Mouse (Mus musculus): ENCODE measurements around the gene Rab6b. TPM values are rescaled to one million over a fixed set of nuclear protein-coding genes. Genes with fewer than 3 reads are reported as not detected.

Rab6b gene
- polyA plus RNA-seq, 1 experiment from 2014 or later = 1.7 TPM

Other genes with a start within 250 kb of the Rab6b start
- 4.4 and 5.3 TPM in 2 replicates for gene Slco2a1, start 123.1 kb upstream of the Rab6b start, polyA plus RNA-seq (2014; fragmentation: Nextera tagmentation; extraction: Ambion mirVana)
- 47.3 and 50.6 TPM in 2 replicates for gene Srprb, start 90.3 kb downstream of the Rab6b start, polyA plus RNA-seq (2014; fragmentation: Nextera tagmentation; extraction: Ambion mirVana)
- 0.44 and 2.0 TPM in 2 replicates for gene Gm20425, start 118.5 kb downstream of the Rab6b start, polyA plus RNA-seq (2014; fragmentation: Nextera tagmentation; extraction: Ambion mirVana)
- gene Trf, start 118.7 kb downstream of the Rab6b start, polyA plus RNA-seq (2014; fragmentation: Nextera tagmentation; extraction: Ambion mirVana) = 45.7 and 88.4 TPM in 2 replicates
- gene 1300017J02Rik, start 193.3 kb downstream of the Rab6b start, polyA plus RNA-seq (2014; fragmentation: Nextera tagmentation; extraction: Ambion mirVana) = 7.3 and 7.9 TPM in 2 replicates
- 53.8 and 58.2 TPM in 2 replicates for gene Topbp1, start 193.4 kb downstream of the Rab6b start, polyA plus RNA-seq (2014; fragmentation: Nextera tagmentation; extraction: Ambion mirVana)

All from heart, embryonic 11.5 days (tissue).